Mouse (Mus musculus): Measurements from ENCODE around the gene Hace1.
"Not testable (repeated sequence)": the region's sequence is repeated elsewhere in the genome, so short reads cannot be mapped to it uniquely, and the experiment has no call there.

The Hace1 gene

GRCm38 (mm10) chr10:45577731-45578297 lies at the start of gene Hace1:
Gene Hace1 (plus strand): TSS chr10:45577829.
- peak; percentile 84 to 91 for DNase-seq (ENCODE audit: low spot score in 2 of 2)

DNA sequence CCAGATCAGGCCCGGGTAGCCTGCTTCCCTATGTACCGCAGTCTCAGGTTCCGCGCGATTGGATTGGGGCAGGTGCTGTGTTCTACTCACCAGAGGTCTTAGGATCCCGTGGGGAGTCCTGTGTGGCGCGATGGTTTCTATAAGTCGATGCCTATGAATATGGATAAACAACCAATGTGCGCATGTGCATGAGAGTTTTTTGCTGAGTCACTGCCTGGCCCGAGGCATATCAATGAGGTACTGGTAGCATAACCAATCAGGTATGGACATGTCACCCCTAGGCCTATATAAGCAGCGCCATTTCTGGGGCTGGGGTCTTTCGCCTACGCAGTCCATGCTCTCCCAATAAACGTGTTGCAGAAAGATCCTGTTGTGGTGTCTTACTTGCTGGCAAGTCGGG lies 40.3 kb upstream of the Hace1 start:
- not testable (repeated sequence) for DNase-seq (ENCODE audit: low spot score in 2 of 2)

DNA sequence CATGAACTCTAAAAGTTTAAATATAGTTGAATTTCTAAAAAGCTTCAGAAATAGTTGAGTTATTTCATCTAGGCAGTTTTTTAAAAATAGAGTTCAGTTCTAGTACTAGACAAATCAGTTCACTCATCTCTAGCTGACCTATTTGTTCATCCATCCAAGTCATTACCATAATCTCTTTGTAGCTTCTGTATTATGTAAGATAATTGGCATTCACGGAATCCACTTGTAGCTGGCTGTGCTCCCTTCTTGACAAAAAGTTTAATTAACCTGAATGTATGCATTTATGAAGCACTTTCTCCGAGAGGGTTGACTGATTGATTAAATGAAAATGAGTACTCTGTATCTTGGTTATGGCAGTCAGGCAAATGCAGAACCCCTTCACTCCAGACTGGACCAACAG lies 34.9 kb upstream of the Hace1 start:
- DNase-seq (ENCODE audit: low spot score in 2 of 2): no peak

- DNase-seq (ENCODE audit: low spot score in 2 of 2): peak in 1 of 2 experiments; percentile 30
Measured at GRCm38 (mm10) chr10:45546799-45547198, 30.8 kb upstream of the Hace1 start.

- DNase-seq (ENCODE audit: low spot score in 2 of 2): peak; percentile 63 to 66
Measured at GRCm38 (mm10) chr10:45578298-45578821, 731 bp downstream of the Hace1 start.

GRCm38 (mm10) chr10:45583310-45583709 lies 5.7 kb downstream of the Hace1 start:
- no peak for DNase-seq (ENCODE audit: low spot score in 2 of 2)

DNA sequence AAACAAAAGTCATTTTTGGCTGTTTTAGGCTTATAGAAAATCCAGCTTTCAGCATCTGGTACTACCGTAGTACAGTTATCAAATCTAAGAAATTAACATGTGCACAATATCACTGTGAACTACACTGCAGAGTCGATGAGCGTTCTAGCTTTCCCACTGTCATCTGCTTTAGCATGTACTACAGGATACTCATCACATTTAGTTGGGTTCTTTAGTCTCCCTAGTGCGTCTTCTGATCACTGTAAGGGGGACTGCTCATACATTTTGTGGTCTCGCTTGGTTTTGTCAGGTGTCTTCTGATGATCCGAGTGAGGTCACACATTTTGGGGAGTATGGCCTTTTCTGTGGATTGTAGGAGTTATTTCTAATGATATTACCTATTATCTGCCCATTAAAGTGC lies 6.2 kb downstream of the Hace1 start:
- DNase-seq (ENCODE audit: low spot score in 2 of 2): no peak

DNA sequence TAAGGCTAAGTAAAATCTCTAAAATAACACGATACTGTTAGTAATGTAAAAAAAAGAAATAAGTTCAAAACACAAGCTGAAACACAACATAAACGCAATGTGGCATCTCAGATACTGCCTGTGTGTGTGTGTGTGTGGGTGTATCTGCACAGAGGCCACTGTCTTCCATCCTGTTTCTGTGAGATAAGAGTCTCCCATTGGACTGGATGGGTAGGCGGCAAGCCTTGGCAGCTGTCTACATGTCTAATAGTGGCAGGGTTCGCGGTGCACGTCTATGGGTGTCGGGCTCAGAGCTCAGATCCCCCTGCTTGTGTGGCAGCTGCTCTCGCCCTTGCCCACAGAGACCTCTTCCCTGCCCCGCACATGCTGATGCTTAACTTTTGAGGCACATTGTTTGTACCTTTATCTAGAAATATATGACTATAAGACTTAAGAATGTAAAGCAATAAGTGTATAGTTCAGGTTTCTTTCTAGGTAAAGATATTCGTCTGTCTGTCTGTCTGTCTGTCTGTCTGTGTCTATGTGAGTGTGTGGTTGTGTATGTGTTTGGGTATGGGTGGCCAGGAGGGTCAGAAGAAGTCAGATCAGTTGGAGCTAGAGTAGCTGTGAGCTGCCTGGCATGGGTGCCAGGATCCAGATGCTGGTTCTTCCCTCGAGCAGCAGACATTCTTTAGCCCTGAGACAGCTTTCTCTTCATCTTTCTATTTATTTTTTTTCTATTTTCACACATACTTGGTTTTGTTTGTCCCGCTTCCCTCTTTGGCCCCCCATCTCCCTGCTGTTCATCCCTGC lies 6.9 kb downstream of the Hace1 start:
- DNase-seq (ENCODE audit: low spot score in 2 of 2): peak; percentile 64 to 77

DNA sequence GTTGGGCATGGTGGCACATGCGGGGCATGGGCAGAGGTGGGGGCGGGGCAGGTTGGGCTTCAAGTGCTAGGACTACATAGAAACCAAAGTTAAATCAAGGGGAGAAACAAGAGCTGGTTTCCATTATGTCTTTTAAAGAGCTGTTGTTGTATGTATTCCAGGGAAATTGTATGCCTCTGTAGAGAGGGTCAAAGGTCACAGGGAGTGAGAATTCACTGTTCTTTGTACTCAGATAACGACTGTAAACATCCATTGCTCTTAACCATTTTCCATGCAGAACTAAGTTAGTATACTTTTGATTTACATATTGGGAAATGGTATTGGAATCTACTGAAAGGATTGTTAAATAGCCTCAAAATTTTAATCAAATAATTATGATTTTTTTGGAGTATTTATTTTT lies 28.2 kb downstream of the Hace1 start:
- DNase-seq (ENCODE audit: low spot score in 2 of 2): no peak

- no peak for DNase-seq (ENCODE audit: low spot score in 2 of 2)
Measured at GRCm38 (mm10) chr10:45610727-45611126, 33.1 kb downstream of the Hace1 start.

GRCm38 (mm10) chr10:45616012-45616411 lies 38.4 kb downstream of the Hace1 start:
- no peak for DNase-seq (ENCODE audit: low spot score in 2 of 2)

DNA sequence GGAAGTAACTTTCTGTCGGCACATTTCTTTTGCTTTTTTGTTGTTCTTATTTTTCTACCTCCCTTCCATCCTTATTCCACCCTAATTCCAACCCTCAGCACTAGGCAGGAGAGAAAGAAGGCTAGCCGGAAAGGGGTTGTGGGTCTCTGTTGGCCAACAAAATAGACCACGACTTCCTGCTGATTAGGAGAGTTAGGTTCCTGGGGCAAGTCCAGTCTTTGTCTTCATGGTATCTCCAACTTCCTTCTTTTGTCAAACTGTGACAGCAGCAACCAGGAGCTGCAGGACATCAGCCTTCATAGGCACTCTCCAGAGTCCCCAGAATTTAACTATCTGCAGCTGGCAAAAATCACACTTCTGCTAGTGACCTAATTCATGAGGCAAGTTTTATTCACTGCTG lies 41.4 kb downstream of the Hace1 start:
- no peak for DNase-seq (ENCODE audit: low spot score in 2 of 2)

DNA sequence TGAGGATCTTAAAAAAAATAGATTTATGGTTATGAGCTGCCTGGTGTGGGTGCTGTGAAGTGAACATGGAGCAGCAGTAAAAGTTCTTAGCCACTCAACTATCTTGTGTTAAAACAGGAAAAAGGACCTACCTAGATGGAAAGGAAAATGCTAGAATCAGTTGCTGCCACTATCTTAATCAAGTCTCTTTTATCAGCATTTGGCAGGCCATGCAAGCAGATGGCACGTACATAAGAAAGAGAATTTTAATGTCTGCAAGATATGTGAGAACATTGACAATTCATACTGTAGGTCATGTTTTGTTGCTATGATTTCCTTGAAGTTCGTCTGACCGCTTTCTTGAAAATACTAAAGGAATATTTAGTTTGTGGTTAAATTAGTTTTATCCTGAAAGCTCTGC lies 54.4 kb downstream of the Hace1 start:
- no peak for DNase-seq (ENCODE audit: low spot score in 2 of 2)

DNA sequence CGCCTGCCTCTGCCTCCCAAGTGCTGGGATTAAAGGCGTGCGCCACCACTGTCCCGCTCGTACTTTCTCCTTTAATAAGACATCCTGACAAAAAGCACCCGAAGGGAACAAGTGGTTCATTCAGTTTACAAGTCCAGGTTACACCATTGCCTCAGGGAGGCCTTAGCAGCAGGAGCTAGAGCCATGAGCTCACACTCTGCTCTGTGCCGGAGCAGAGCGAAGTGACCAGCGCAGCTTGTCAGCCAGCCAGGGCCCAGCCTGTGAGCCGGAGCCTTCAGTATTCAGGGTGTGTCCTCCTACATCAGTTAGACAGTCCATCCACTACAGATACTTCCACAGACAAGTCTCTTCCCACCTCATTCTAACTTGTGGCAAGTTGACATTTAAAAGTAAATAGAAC lies 55.0 kb downstream of the Hace1 start:
- no peak for DNase-seq (ENCODE audit: low spot score in 2 of 2)

DNA sequence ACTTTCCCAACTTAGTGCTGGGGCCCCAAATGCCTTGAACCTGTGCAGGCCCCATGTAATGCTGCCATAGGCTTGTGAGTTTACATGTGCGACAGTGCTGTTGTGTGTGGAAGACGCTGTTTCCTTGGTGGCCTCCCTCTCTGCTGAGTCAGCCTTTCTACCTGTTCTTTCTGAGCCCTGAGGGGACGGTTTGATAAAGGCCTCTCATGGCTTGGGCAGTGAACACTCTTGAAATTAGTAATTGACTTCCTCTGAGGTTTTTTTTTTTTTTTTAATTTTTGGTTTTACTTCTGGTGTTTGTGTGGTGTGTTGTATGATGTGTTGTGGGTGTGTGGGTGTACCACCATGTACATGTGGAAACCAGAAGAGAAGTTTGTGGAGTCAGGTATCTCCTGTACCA lies 57.6 kb downstream of the Hace1 start:
- no peak for DNase-seq (ENCODE audit: low spot score in 2 of 2)

DNA sequence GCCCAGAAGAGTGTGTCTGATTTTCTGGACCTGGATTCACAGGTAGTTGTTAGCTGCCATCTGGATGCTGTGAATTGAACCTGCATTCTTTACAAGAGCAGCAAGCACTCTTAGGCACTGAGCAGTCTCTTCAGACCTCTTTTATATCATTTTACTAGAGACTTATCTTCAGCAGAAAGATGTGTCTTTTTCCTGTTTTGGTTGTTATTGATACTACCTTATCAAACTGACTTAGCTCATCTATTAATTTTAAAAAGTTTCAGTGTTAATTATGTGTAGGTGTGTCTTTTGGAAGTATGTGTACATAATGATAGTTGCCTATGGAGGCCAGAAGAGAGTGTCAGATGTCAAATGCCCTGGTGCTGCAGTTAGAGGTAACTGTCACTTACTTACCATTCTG lies 62.1 kb downstream of the Hace1 start:
- DNase-seq (ENCODE audit: low spot score in 2 of 2): no peak

DNA sequence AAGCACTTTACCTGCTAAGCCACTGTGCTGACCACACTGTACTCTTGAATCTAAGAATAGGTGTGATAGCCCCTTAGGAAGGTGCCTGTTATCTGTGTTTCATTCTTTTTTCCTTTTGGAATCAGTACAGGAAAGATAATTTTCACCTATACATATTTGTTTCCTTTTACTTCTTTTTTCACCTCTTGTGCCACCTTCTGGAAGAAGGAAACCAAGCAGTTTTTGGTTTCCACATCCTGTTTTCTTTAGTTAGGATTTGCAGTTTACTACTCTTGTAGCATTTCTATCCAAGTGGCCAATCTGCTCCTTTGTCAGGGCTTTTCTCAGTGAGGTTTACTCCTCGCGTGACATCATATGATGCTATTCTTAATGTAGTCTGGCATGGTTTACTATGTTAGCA lies 76.4 kb downstream of the Hace1 start:
- DNase-seq (ENCODE audit: low spot score in 2 of 2): no peak

GRCm38 (mm10) chr10:45662015-45662414 lies 84.4 kb downstream of the Hace1 start:
- DNase-seq (ENCODE audit: low spot score in 2 of 2): no peak

DNA sequence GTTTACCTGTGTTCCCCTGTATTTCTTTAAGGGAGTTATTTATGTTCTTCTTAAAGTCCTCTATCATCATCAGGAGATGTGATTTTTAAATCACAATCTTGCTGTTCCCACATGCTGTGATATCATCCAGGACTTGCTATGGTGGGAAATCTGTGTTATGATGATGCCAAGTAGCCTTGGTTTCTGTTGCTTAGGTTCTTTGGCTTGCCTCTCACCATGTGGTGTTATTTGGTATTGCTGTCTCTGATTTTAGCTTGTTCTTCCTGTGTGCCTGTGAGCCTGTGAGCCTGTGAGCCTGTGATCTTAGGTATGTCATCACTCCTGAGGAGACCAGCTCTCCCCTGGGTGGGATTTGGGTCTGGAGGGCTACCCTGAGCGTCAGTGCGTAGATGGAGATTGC lies 90.6 kb downstream of the Hace1 start:
- no peak for DNase-seq (ENCODE audit: low spot score in 2 of 2)

DNA sequence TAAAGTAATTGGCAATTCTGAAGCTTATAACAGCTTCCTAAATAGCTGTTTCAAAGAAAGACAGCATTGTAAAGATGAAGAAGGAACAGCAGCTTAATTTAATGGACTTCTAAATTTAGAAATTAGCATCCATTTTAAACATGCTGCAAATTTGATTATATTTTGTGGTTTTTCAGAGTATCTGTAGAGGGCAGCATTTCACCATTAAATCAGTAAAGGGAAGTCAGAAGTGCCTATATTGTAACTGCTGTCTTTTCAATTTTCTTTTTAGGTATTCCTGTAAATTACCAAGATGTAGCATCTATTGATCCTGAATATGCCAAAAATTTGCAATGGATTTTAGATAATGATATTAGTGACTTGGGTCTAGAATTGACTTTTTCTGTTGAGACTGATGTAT lies 99.2 kb downstream of the Hace1 start:
- no peak for DNase-seq (ENCODE audit: low spot score in 2 of 2)

DNA sequence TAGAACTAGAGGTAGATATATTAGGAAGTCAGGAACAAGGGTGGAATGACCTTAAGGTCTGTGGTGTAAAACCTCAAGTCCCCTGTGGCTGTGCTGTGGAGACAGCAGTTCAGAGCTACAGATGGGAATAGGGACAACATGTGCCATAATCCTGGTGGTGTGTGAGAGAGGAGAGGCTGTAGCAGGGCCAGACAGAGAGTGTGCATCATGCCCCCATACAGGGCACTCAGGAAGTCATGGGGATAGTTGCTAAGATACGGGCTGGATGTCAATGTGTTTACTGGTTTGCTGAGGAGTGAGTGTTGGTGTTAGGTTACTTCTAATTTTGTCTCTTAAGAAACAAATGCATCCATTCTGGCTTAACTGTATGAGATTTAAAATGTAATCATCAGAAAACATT lies 108.6 kb downstream of the Hace1 start:
- DNase-seq (ENCODE audit: low spot score in 2 of 2): no peak

DNA sequence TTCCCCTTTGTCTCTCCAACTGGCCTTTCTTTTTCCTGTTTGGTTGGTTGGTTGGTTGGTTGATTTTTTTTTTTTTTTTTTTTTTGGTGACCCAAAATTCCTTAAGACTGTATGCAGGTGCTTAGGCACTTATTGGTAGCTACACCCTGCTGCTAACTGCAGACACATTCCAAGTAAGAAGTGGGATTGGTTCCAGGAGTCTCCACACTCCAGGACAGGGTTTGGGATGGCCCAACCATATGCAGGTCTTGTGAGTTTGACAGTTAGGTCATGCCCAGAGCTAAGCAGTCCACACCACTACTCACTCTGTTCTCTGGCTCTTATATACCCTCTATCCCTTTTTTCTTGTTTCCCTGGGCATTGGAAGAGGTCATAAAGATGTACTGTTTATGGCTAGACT lies 117.3 kb downstream of the Hace1 start:
- no peak for DNase-seq (ENCODE audit: low spot score in 2 of 2)

DNA sequence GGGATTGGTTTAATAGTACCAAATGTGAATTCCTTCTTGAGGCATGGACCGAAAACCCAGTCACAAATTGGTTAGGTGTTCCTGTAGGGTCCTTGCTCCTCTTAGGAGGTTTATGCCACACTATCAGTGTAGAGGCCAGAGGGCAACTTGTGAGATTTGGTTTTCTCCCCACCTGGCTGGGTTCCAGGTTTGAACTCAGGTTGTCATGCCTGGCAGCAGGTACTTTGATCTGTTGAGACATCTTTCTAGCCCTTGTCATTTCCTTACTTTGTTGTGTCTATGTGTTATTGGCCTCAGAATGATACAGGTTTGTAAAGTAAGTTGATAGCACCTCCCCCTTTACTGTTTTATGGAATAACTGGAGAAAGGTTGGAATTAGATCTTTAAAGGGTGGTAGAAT lies 117.9 kb downstream of the Hace1 start:
- DNase-seq (ENCODE audit: low spot score in 2 of 2): no peak

Data from spleen, postnatal 10 days (tissue).